Mouse (Mus musculus): ENCODE measurements around the gene Olfr214. TPM values are rescaled to one million over a fixed set of nuclear protein-coding genes. Genes with fewer than 3 reads are reported as not detected.
"Not testable (repeated sequence)": the region's sequence is repeated elsewhere in the genome, so short reads cannot be mapped to it uniquely, and the experiment has no call there.

Olfr214 gene
- not detected for total RNA-seq (2021)
- long read RNA-seq, experiment 1: 0 reads
- long read RNA-seq, experiment 2: 0 reads

DNA sequence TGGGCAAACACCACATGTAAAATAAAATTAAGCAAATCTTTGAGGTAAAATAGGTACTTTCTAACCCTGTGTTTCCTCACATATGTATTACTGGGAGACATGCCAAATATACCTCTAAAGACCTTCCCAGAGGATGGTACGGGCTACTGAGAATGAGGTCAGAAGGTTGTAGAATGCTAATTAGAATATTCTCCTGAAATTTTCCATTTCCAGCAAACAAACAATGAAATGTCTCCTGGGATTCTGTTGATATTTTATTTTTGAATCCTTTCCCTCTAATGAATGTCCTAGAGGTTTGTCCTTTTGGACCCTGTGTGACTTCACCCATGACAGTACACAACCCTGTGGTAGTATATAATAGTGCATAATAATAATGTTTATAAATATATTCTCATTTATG is at the start of gene Olfr214:
Olfr214 (plus strand) TSS at position 301 of the 400 bp plus-strand sequence.
- DNase-seq (ENCODE audit: low spot score in 2 of 2): no peak
- TF ChIP-seq CTCF (conservative IDR thresholded peaks at IDR 0.05): no peak
- H3K27ac ChIP-seq: no peak within 1 kb of the TSS
- no peak within 1 kb of the TSS for H3K4me3 ChIP-seq

DNA sequence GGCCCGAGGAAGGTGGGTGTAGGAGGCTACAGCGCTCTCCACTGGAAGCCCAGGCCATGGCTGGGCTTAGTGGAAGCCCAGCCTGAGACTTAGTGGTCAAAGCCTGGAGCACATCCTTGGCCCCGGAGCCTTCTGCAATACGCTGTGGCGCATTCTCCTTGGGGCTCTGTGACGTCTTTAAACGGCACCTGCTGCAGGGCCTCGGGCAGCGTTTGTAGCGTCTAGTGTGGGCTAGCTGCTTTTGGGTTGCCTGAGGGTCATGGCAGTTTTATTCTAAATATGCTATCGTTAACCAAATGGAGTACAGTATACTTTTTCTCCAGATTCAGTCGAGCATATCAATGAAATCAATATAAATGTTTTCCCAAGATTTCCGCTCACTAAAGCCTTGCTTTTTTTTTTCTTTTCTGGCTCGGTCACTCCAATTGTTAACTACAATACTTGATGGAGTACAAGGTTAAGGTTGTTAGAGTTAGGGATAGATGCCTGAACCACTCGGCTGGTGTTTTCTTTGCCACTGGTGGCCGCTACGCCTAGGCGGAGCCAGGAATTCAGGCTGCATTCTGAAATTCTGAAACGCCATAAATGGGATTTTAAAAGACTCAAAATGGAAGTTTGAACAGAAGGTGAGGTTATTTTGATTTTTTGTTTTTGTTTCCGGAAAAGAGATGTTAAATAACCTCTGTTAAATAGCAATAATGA is 47.6 kb upstream of the Olfr214 start, which contains the start of gene Olfr212:
Olfr212 (plus strand) TSS at position 215 of the 702 bp plus-strand sequence.
- not testable (repeated sequence) for H3K4me3 ChIP-seq; DNase-seq (ENCODE audit: low spot score in 2 of 2); H3K27ac ChIP-seq

DNA sequence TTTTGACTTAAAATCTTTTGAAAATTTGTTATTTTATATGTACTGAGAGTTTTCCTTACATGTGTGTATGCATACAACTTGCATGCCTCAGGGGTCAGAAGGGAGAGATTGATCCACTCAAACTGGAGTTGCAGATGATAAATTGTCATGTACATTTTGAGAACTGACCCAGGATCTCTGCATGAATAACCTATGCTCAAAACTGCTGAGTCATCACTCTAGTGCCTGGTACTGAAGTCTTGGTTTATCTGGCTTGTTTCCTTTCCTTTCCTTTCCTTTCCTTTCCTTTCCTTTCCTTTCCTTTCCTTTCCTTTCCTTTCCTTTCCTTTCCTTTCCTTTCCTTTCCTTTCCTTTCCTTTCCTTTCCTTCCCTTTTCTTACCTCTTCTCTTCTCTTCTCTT is 39.2 kb upstream of the Olfr214 start:
- DNase-seq (ENCODE audit: low spot score in 2 of 2): no peak
- H3K27ac ChIP-seq: no peak overlapping the region

DNA sequence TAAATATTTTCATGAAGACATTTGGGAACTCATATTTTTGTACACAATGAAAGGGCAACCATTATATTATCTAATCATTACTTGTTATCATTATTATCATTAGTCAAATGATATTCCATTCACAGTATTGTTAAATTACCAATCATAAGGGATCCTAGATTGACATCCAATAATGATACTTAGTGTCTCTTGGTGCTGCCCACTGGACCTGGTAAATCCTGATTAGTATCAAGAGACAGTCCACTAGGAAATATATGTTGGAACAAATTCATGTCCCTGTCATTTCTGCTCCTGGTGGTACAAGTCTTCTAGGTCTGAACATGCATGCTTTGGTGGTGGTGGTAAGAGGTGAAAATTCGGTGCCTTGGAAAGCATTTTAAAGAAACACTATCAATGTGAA is 15.9 kb upstream of the Olfr214 start, which contains the start of gene Olfr213:
Olfr213 (plus strand) TSS at position 301 of the 400 bp plus-strand sequence.
- no peak for DNase-seq (ENCODE audit: low spot score in 2 of 2)
- TF ChIP-seq CTCF (conservative IDR thresholded peaks at IDR 0.05): no peak
- H3K27ac ChIP-seq: no peak within 1 kb of the TSS

More for the DNA sequence above, 39.2 kb upstream of the Olfr214 start:
- no peak overlapping the region for H3K4me3 ChIP-seq
- no peak for TF ChIP-seq CTCF (conservative IDR thresholded peaks at IDR 0.05)

DNA sequence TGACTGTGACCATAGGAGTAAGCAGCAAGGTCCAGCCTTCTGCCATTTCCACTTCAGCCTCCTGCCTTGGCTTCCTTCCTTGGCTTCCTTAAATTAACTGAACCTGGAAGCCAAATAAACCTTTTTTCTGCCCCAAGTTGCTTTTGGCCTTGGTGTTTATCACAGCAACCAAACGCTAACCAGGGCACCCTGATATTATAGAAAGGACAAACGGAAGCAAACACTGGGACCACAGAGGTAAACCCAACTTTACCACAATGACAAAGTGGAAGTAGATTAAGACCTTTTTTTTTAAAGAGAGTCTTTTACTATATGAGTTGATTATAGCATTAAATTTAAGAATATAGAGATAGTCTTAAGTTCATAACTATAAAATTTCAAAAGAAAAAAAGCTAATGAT is 11.5 kb upstream of the Olfr214 start:
- no peak for TF ChIP-seq CTCF (conservative IDR thresholded peaks at IDR 0.05)
- no peak overlapping the region for H3K4me3 ChIP-seq
- H3K27ac ChIP-seq: no peak overlapping the region
- DNase-seq (ENCODE audit: low spot score in 2 of 2): no peak

More for the DNA sequence above, 15.9 kb upstream of the Olfr214 start, which contains the start of gene Olfr213:
- no peak within 1 kb of the TSS for H3K4me3 ChIP-seq

DNA sequence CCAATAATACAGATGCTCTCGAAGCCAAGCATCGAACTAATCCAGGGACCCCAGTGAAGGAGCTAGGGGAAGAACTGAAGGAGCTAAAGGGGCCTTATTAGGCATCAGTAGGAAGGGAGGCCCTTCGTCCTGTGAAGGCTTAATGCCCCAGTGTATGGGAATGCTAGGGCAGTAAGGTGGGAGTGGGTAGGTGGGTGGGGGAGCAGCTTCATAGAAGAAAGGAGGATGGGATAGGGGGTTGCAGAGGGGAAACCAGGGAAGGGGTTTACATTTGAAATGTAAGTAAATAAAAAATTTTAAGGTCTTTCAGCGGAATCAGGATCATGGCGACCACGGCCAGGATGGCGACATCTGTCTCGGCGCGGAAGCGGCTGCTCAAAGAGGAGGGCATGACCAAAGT is 3.2 kb upstream of the Olfr214 start, which contains the start of gene Gm5580:
Gm5580 (plus strand) TSS at position 301 of the 400 bp plus-strand sequence.
- H3K27ac ChIP-seq; H3K4me3 ChIP-seq; DNase-seq (ENCODE audit: low spot score in 2 of 2): not testable (repeated sequence)

DNA sequence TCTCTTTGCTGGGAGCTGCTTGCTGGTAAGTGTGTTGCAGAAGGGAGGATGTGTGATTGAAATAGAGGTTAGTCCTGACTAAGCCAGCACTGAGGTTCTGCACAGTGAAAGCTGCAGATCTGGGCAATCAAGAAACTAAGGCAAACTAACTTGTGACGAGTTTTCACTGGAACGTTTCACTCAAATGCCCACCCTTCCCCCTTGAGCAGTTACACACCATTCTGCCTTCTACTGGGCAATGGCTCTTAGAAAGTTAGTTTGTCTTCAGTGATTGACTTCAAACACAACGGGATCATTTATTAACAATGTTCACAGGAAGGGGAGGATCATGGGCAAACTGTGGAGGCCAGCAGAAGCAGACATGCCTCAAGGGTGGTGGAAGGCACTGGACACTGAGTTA is 917 bp downstream of the Olfr214 start:
- Histone ChIP-seq H3K4me3 (no peak overlapping the region), H3K27ac (no peak overlapping the region)
- DNase-seq (ENCODE audit: low spot score in 2 of 2): no peak
- no peak for TF ChIP-seq CTCF (conservative IDR thresholded peaks at IDR 0.05)

DNA sequence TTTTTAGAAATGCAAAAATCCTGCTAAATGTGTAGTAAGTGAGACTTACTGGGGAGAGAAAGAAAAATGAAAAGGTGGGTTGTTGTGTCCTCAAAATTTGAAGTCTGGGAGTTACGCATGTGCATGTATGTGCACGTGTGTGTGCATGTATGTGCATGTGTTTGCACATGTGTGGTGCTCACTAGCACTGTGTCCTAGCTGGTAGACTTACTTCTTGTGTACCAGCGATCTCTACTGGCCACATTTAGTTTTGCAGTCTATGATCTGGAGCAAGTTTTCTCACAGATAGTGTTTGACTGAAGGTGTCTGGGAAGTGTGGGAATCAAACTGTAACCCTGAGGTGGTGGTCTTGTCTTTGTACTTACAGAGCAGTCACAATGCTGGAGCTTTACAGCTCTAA is 15.8 kb downstream of the Olfr214 start:
- DNase-seq (ENCODE audit: low spot score in 2 of 2): peak; percentile 7 to 38
- TF ChIP-seq CTCF (conservative IDR thresholded peaks at IDR 0.05): peak; percentile 75
- no peak overlapping the region for H3K27ac ChIP-seq
- no peak overlapping the region for H3K4me3 ChIP-seq

DNA sequence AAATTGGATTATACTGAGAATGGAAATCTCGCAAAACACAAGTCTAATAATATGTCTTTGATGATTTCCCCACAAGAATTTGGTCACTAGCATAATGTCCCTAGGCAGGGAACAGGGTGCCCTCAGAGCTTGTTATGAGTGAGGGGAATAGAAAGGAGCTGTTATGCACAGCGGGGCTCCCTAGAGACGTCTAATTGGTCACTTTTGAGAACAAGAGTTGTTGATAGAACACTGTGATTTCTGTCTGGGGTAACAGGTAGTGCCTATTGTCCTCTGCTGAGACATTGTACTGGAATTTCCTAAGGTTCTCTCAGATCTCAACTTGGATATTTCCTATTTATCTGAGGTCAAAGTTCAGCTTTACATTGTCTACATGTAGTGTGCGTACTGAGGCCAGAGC is 30.1 kb downstream of the Olfr214 start, which contains the start of gene Olfr215:
Olfr215 (minus strand) TSS at position 101 of the 400 bp plus-strand sequence.
- H3K4me3 ChIP-seq: no peak within 1 kb of the TSS
- TF ChIP-seq CTCF (conservative IDR thresholded peaks at IDR 0.05): no peak
- no peak within 1 kb of the TSS for H3K27ac ChIP-seq
- no peak for DNase-seq (ENCODE audit: low spot score in 2 of 2)

DNA sequence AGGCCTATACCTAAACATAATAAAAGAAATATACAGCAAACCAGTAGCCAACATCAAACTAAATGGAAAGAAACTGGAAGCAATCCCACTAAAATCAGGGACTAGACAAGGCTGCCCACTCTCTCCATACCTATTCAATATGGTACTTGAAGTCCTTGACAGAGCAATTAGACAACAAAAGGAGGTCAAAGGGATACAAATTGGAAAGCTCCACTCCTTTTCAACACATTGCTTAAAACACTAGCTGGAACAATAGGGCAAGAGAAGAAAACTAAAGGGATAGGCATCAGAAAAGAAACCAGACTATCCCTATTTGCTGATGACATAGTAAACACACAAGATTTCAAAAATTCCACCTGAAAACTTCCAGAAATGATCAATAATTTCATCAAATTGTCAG is 46.9 kb downstream of the Olfr214 start:
- not testable (repeated sequence) for DNase-seq (ENCODE audit: low spot score in 2 of 2); H3K27ac ChIP-seq; H3K4me3 ChIP-seq

DNA sequence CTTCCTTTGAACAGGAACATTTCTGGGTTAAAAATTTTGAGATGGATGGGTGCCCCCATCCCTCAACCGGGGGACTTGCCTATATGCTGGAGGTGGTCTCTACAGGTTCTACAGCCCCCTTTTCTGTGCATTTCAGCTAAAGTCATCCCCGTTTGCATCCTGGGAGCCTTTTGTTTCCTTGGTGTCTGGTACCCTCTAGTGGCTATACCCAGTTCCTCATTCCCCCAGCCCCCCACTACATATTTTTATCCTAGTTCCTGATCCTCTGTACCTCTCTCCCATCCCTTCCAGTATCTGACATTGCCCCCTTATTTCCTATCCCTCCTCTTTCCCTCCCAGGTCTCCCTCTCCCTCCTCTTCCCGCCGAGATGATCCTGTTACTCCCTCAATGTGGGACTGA is 53.2 kb downstream of the Olfr214 start:
- no peak overlapping the region for H3K27ac ChIP-seq
- DNase-seq (ENCODE audit: low spot score in 2 of 2): no peak
- H3K4me3 ChIP-seq: no peak overlapping the region
- TF ChIP-seq CTCF (conservative IDR thresholded peaks at IDR 0.05): peak; percentile 57

Other genes starting within 250 kb of the Olfr214 start
- gene March8, start 216.2 kb upstream of the Olfr214 start, total RNA-seq (2021): 10 to 100 TPM; 46.7 to 48.6 TPM
- 1 to 10 TPM in 1 of 2 experiments, under 1 TPM in 1; 0.77 to 1.0 TPM for gene Alox5, start 93.1 kb upstream of the Olfr214 start, total RNA-seq (2021)
- gene Olfr211, start 65.1 kb upstream of the Olfr214 start, total RNA-seq (2021): not detected
- not detected for gene Olfr212, start 47.7 kb upstream of the Olfr214 start, total RNA-seq (2021)
- not detected for gene Olfr213, start 15.8 kb upstream of the Olfr214 start, total RNA-seq (2021)
- 1 to 10 TPM; 1.5 to 2.4 TPM for gene Gm5580, start 3.1 kb upstream of the Olfr214 start, total RNA-seq (2021)
- gene Olfr215, start 30.0 kb downstream of the Olfr214 start, total RNA-seq (2021): not detected
- gene Zfp422, start 74.8 kb downstream of the Olfr214 start, total RNA-seq (2021): 10 to 100 TPM; 21.2 to 22.1 TPM
- gene Depp1, start 96.4 kb downstream of the Olfr214 start, total RNA-seq (2021): 1 to 10 TPM in 1 of 2 experiments, under 1 TPM in 1; 0.54 to 1.4 TPM
- 1 to 10 TPM; 3.8 to 6.0 TPM for gene Rassf4, start 119.7 kb downstream of the Olfr214 start, total RNA-seq (2021)
- gene Tmem72, start 162.7 kb downstream of the Olfr214 start, total RNA-seq (2021): under 1 TPM; 0.59 to 0.82 TPM